Mouse (Mus musculus) hindbrain, postnatal 0 days (tissue): ENCODE measurements at regions not wholly inside any gene's neighbourhood (a gene's known extent, or its start where the extent isn't known, plus 50 kb on each side); places are given as distances from the start of the nearest gene placed in this dataset.

ENCODE experiments used
- ATAC-seq: fragments of 200-750 bp; cut with Nextera tagmentation; 2 replicates; pipeline ENCODE4 v1.8.0; 2017; ENCODE audit warnings: mild to moderate bottlenecking, moderate TSS enrichment, moderate library complexity
- DNase-seq: peaks from one replicate; pipeline ENCODE4 v3.0.0-alpha.2; 2015; ENCODE audit warnings: low spot score
- H3K27ac ChIP-seq: fragments of 300-500 bp; sonication (generic); 2 replicates; pipeline ENCODE4 v1.5.1; 2014; ENCODE audit warnings: mild to moderate bottlenecking
- H3K27me3 ChIP-seq: fragments of 300-500 bp; sonication (generic); 2 replicates; pipeline ENCODE4 v1.6.1; 2014; ENCODE audit warnings: low read length, mixed read lengths; ENCODE audit not compliant: insufficient read depth
- H3K36me3 ChIP-seq: fragments of 300-500 bp; sonication (generic); 2 replicates; pipeline ENCODE4 v1.6.1; 2014; ENCODE audit warnings: low read length, mixed read lengths; ENCODE audit not compliant: insufficient read depth
- H3K4me1 ChIP-seq: fragments of 300-500 bp; sonication (generic); 2 replicates; pipeline ENCODE4 v1.6.1; 2014; ENCODE audit warnings: antibody characterized with exemption, low read length, mixed read lengths; ENCODE audit not compliant: insufficient read depth
- H3K4me2 ChIP-seq: fragments of 300-500 bp; sonication (generic); 2 replicates; pipeline ENCODE4 v1.6.1; 2014; ENCODE audit warnings: low read depth, mild to moderate bottlenecking, low read length, moderate library complexity, mixed read lengths
- H3K4me3 ChIP-seq: fragments of 300-500 bp; sonication (generic); 2 replicates; pipeline ENCODE4 v1.5.1; 2014; ENCODE audit warnings: low read length
- H3K9ac ChIP-seq: fragments of 300-500 bp; sonication (generic); replicated peaks from 2 replicates; pipeline ENCODE4 v1.6.1; 2014; ENCODE audit warnings: mild to moderate bottlenecking, low read length, moderate library complexity, mixed read lengths
- H3K9me3 ChIP-seq: fragments of 300-500 bp; sonication (generic); 2 replicates; pipeline ENCODE4 v1.6.1; 2016; ENCODE audit warnings: low read length, mixed read lengths
- CTCF ChIP-seq: IDR thresholded peaks from 2 replicates; pipeline ENCODE4 v1.5.1; 2016; ENCODE audit warnings: antibody characterized with exemption, control low read depth, low read depth
- WGBS: fragments of 180-500 bp; shearing (Covaris S2); extraction: QIAGEN DNeasy Blood & Tissue Kit; methylation state at CpG from one replicate; pipeline ENCODE4 v1.1.7; 2014; 5-methylcytosine and 5-hydroxymethylcytosine counted together

- no peaks in the 10 kb centered on the region for H3K36me3 ChIP-seq
- no peak overlapping the region for H3K4me2 ChIP-seq
- peak; percentile 67 for DNase-seq
- H3K4me3 ChIP-seq = no peak overlapping the region
- TF ChIP-seq CTCF = no peak
- 0 out of 2 replicates have a peak, but pooled peaks cover 4% of the 10 kb centered on the region for H3K9me3 ChIP-seq
- peak; percentile 61; the same call in 1 of the 2 replicates for ATAC-seq
- H3K9ac ChIP-seq = no peak overlapping the region
- no peaks in the 10 kb centered on the region for H3K4me1 ChIP-seq
- H3K27me3 ChIP-seq = no peaks in the 10 kb centered on the region
- H3K27ac ChIP-seq = no peak overlapping the region; the same call in 1 of the 2 replicates
- 21% methylated on average over 6 of the region's 6 CpGs for WGBS
These were observed 390.1 kb downstream of the Pmp22 start for GRCm38 (mm10) chr11:63518847-63519246.

DNA sequence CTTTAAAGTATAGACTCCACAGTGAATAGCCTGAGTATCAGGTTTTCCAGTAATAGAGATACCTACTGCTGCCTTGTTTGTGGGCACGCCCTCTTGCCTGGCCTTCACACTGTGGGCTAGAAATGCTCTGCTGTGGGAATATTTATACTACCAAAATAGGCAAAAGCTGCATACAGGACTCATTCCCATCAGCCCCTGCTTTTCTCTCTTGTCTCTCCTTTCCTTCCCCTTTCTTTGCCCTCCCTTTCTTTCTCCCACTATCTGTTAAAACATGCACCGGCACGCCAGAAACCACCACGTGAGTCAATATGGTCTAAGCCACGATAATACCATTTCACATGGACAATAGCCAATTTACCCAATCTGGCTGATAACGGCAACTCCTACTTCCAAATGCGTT lies 395.5 kb downstream of the Pmp22 start:
- WGBS = 58% methylated on average over 7 of the region's 7 CpGs
- TF ChIP-seq CTCF = no peak

DNA sequence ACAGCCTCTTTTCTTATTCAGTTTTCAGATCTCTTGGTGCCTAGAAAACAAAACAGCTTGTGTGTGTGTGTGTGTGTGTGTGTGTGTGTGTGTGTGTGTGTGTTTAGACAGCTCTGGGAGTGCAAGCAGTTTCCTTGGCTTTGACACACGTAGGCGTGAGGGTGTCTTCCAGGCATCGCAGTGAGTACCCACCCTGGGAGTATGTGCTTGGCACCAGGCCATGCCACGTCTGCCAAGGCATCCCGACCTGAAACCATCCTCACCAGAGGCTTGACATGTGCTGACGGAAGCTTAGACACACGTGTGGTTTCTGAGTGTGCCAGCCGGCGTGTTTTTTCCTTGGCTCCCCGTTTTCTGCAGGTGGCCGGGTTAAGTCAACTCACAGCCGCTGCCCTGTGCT lies 396.6 kb downstream of the Pmp22 start:
- H3K4me3 ChIP-seq = no peak overlapping the region
- no peak for TF ChIP-seq CTCF
- no peaks in the 10 kb centered on the region for H3K36me3 ChIP-seq
- H3K9ac ChIP-seq = no peak overlapping the region
- H3K4me1 ChIP-seq = no peaks in the 10 kb centered on the region
- 49% methylated on average over 12 of the region's 12 CpGs for WGBS
- no peaks in the 10 kb centered on the region for H3K27me3 ChIP-seq
- no peaks in the 10 kb centered on the region for H3K9me3 ChIP-seq
- H3K4me2 ChIP-seq = no peak overlapping the region
- DNase-seq = no peak
- H3K27ac ChIP-seq = no peak overlapping the region
- no peak for ATAC-seq

More for the DNA sequence above, 395.5 kb downstream of the Pmp22 start:
- H3K27me3 ChIP-seq = no peaks in the 10 kb centered on the region
- DNase-seq (no peak), ATAC-seq (no peak)
- no peak overlapping the region for H3K27ac ChIP-seq
- no peaks in the 10 kb centered on the region for H3K9me3 ChIP-seq
- no peak overlapping the region for H3K9ac ChIP-seq
- H3K36me3 ChIP-seq = no peaks in the 10 kb centered on the region
- no peaks in the 10 kb centered on the region for H3K4me1 ChIP-seq
- no peak overlapping the region for H3K4me2 ChIP-seq
- no peak overlapping the region for H3K4me3 ChIP-seq

DNA sequence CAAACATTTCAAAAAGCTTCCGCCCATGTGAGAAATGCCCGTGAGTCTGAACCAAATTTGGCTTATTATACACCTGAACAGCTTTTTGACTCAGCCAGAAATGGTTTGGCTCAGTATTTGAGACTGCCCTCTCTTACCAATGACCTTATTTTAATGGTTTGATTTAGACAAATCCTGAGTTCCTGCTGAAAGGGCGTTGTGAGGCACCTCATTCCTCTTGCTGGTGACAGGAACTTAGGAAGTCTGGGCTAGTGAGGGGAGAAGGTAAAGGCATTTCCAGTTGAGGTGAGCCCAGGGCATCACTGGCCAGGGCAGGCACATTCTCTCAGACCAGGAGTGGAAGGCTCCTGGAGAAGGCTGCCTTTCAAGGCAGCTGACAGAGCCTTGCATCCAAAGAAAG lies 396.1 kb downstream of the Hs3st3b1 start:
- TF ChIP-seq CTCF = no peak
- no peak overlapping the region for H3K9ac ChIP-seq

DNA sequence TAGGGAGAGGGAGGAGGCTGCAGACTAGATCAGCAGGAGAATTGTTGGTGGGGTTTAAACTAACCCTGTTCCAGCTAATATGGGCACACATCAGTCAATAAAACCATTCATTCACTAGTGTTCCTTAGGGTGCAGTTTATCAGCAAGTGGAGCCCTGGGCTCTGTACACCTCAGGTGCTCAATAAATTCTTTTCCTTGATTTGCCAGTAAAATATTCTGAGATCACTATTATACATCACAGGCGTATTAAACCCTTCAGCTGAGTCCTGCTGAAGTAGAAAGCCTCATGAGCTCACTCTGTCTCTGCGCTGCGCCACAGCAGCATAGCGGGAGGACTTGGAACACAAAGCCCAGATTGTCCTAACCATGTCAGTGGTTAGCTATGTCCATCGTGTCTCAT lies 389.3 kb downstream of the Hs3st3b1 start:
- H3K27ac ChIP-seq = no peak overlapping the region
- no peak overlapping the region for H3K9ac ChIP-seq
- WGBS = 85% methylated on average over 5 of the region's 5 CpGs

More for the DNA sequence above, 396.1 kb downstream of the Hs3st3b1 start:
- no peak for ATAC-seq
- Histone ChIP-seq H3K4me1 (no peaks in the 10 kb centered on the region), H3K9me3 (no peaks in the 10 kb centered on the region), H3K4me2 (no peak overlapping the region), H3K27me3 (no peaks in the 10 kb centered on the region), H3K36me3 (no peaks in the 10 kb centered on the region), H3K27ac (no peak overlapping the region), H3K4me3 (no peak overlapping the region)
- no peak for DNase-seq
- WGBS = 81% methylated on average over 3 of the region's 3 CpGs

DNA sequence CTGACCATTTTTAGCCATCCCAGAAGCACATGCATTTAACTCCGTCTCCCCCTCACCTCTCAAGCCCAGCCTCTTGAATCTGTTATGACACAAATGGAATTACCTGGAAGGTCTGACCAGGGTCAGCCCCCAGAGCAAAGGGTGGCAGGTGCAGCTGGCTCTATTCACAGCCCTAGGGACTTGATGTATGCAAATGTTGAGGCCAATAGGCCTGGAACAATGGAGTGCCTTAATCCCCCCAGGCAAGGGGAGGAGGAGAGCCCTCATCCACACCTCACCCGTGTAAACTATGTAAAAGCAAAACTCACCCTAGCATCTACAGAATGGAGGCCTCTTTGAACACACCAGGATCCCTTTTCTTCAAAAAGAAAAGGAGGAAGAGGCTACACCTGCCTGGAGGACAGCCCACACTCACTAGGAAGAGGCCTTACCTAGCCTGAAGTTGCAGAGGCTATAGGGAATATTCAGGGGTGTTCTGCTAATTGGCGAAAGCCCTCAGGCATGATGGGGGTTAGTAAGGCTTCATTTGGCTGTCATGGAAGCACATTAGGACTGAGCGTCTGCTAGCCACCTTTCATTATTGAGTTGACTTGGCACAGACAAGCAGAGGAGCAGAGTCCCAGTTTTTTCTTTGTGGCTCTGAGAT lies 388.4 kb downstream of the Hs3st3b1 start:
- no peak overlapping the region for H3K4me2 ChIP-seq
- no peak overlapping the region for H3K4me3 ChIP-seq
- TF ChIP-seq CTCF = no peak
- no peak for ATAC-seq
- H3K27me3 ChIP-seq = no peaks in the 10 kb centered on the region
- WGBS = 46% methylated on average over 4 of the region's 4 CpGs
- H3K9me3 ChIP-seq = no peaks in the 10 kb centered on the region
- no peaks in the 10 kb centered on the region for H3K4me1 ChIP-seq
- DNase-seq = no peak
- H3K36me3 ChIP-seq = no peaks in the 10 kb centered on the region
- no peak overlapping the region for H3K9ac ChIP-seq
- H3K27ac ChIP-seq = no peak overlapping the region

More for the DNA sequence above, 389.3 kb downstream of the Hs3st3b1 start:
- Histone ChIP-seq H3K36me3 (no peaks in the 10 kb centered on the region), H3K4me3 (no peak overlapping the region), H3K9me3 (no peaks in the 10 kb centered on the region), H3K4me1 (no peaks in the 10 kb centered on the region), H3K27me3 (no peaks in the 10 kb centered on the region), H3K4me2 (no peak overlapping the region)
- no peak for DNase-seq
- no peak for TF ChIP-seq CTCF
- no peak for ATAC-seq

- TF ChIP-seq CTCF = no peak
- no peaks in the 10 kb centered on the region for H3K27me3 ChIP-seq
- H3K4me3 ChIP-seq = no peak overlapping the region
- ATAC-seq (no peak), DNase-seq (no peak)
- no peaks in the 10 kb centered on the region for H3K9me3 ChIP-seq
- H3K4me1 ChIP-seq = no peaks in the 10 kb centered on the region
- H3K36me3 ChIP-seq = no peaks in the 10 kb centered on the region
- H3K4me2 ChIP-seq = no peak overlapping the region
- WGBS = 73% methylated on average over 3 of the region's 3 CpGs
- no peak overlapping the region for H3K27ac ChIP-seq
- no peak overlapping the region for H3K9ac ChIP-seq
These were observed 384.4 kb downstream of the Hs3st3b1 start for GRCm38 (mm10) chr11:63537693-63538092.
